Mouse (Mus musculus): ENCODE results near the gene Pnmt. TPM values are rescaled to one million over a fixed set of nuclear protein-coding genes. Genes with fewer than 3 reads are reported as not detected.

The Pnmt gene
- polyA plus RNA-seq, 1 experiment from 2014 or later = 0.57 TPM

- Histone ChIP-seq H3K4me1 (replicated peaks) (peaks cover 12% of the 10 kb centered on the region), H3K9me3 (replicated peaks) (no peaks in the 10 kb centered on the region), H3K4me2 (peak overlapping the region; percentile 85), H3K4me3 (peak overlapping the region; percentile 84), H3K9ac (peak overlapping the region; percentile 70), H3K27ac (peak overlapping the region; percentile 98), H3K36me3 (no peaks in the 10 kb centered on the region; the same call in 1 of the 2 replicates), H3K27me3 (no peaks in the 10 kb centered on the region)
- WGBS = 61% methylated on average over 3 of the region's 3 CpGs
- no peak for ATAC-seq (replicated peaks; ENCODE audit: insufficient number of reproducible peaks, insufficient read depth, low FRiP score, low read depth)
These were observed 14.6 kb downstream of the Pnmt start for GRCm38 (mm10) chr11:98400816-98401215.

- Histone ChIP-seq H3K9ac (no peak overlapping the region), H3K27me3 (no peaks in the 10 kb centered on the region), H3K4me2 (no peak overlapping the region), H3K9me3 (replicated peaks) (no peaks in the 10 kb centered on the region), H3K36me3 (no peaks in the 10 kb centered on the region), H3K4me1 (replicated peaks) (peaks cover 19% of the 10 kb centered on the region), H3K27ac (no peak overlapping the region), H3K4me3 (no peak overlapping the region)
- ATAC-seq (replicated peaks; ENCODE audit: insufficient number of reproducible peaks, insufficient read depth, low FRiP score, low read depth) = no peak
- 68% methylated on average over 6 of the region's 6 CpGs for WGBS
These were observed 20.4 kb downstream of the Pnmt start for GRCm38 (mm10) chr11:98406621-98407020.

GRCm38 (mm10) chr11:98408872-98409271 lies 22.6 kb downstream of the Pnmt start:
- Histone ChIP-seq H3K27me3 (no peaks in the 10 kb centered on the region), H3K4me1 (replicated peaks) (peaks cover 28% of the 10 kb centered on the region), H3K4me3 (no peak overlapping the region), H3K36me3 (no peaks in the 10 kb centered on the region), H3K27ac (peak overlapping the region; percentile 63), H3K4me2 (peak overlapping the region; percentile 47), H3K9me3 (replicated peaks) (no peaks in the 10 kb centered on the region), H3K9ac (peak overlapping the region; percentile 21; the same call in 1 of the 2 replicates)
- ATAC-seq (replicated peaks; ENCODE audit: insufficient number of reproducible peaks, insufficient read depth, low FRiP score, low read depth) = no peak
- 60% methylated on average over 8 of the region's 8 CpGs for WGBS

GRCm38 (mm10) chr11:98409341-98409822 lies 23.1 kb downstream of the Pnmt start:
- peaks cover 33% of the 10 kb centered on the region for H3K4me1 ChIP-seq (replicated peaks)
- H3K9me3 ChIP-seq (replicated peaks) = no peaks in the 10 kb centered on the region
- ATAC-seq (replicated peaks; ENCODE audit: insufficient number of reproducible peaks, insufficient read depth, low FRiP score, low read depth) = peak; percentile 34; the same call in 1 of the 2 replicates
- no peaks in the 10 kb centered on the region for H3K27me3 ChIP-seq
- H3K4me3 ChIP-seq = no peak overlapping the region
- H3K36me3 ChIP-seq = no peaks in the 10 kb centered on the region
- peak overlapping the region; percentile 47 for H3K4me2 ChIP-seq
- peak overlapping the region; percentile 21 for H3K9ac ChIP-seq
- H3K27ac ChIP-seq = peak overlapping the region; percentile 63
- 7% methylated on average over 10 of the region's 10 CpGs for WGBS

- H3K9ac ChIP-seq = peak within 1 kb of the TSS; percentile 99
- H3K4me1 ChIP-seq (replicated peaks) = peaks cover 59% of the 10 kb centered on the region
- H3K27ac ChIP-seq = peak within 1 kb of the TSS; percentile 98
- under 1% methylated on average over 49 of the region's 49 CpGs for WGBS
- no peaks in the 10 kb centered on the region for H3K9me3 ChIP-seq (replicated peaks)
- peak within 1 kb of the TSS; percentile 98 for H3K4me3 ChIP-seq
- H3K4me2 ChIP-seq = peak within 1 kb of the TSS; percentile 75
- no peaks in the 10 kb centered on the region for H3K27me3 ChIP-seq
- H3K36me3 ChIP-seq = no peaks in the 10 kb centered on the region
- peak; percentile 83 for ATAC-seq (replicated peaks; ENCODE audit: insufficient number of reproducible peaks, insufficient read depth, low FRiP score, low read depth)
These were observed 26.1 kb downstream of the Pnmt start, which contains the start of gene Erbb2 for GRCm38 (mm10) chr11:98412273-98412796. TSS of gene Erbb2 (plus strand) at chr11:98412470.

GRCm38 (mm10) chr11:98412797-98413301 lies 26.6 kb downstream of the Pnmt start:
- H3K4me3 ChIP-seq = peak overlapping the region; percentile 98
- H3K27ac ChIP-seq = peak overlapping the region; percentile 98
- peaks cover 62% of the 10 kb centered on the region for H3K4me1 ChIP-seq (replicated peaks)
- peak overlapping the region; percentile 99 for H3K9ac ChIP-seq
- H3K4me2 ChIP-seq = peak overlapping the region; percentile 75
- peak; percentile 50 for ATAC-seq (replicated peaks; ENCODE audit: insufficient number of reproducible peaks, insufficient read depth, low FRiP score, low read depth)
- H3K36me3 ChIP-seq = no peaks in the 10 kb centered on the region
- under 1% methylated on average over 40 of the region's 40 CpGs for WGBS
- H3K9me3 ChIP-seq (replicated peaks) = no peaks in the 10 kb centered on the region
- H3K27me3 ChIP-seq = no peaks in the 10 kb centered on the region

- H3K4me1 ChIP-seq (replicated peaks) = peaks cover 70% of the 10 kb centered on the region
These were observed 27.5 kb downstream of the Pnmt start for GRCm38 (mm10) chr11:98413731-98414130.

GRCm38 (mm10) chr11:98414162-98414561 lies 27.9 kb downstream of the Pnmt start:
- peak overlapping the region; percentile 98; the same call in 1 of the 2 replicates for H3K27ac ChIP-seq
- WGBS = 20% methylated on average over 2 of the region's 2 CpGs

More at GRCm38 (mm10) chr11:98413731-98414130, 27.5 kb downstream of the Pnmt start:
- Histone ChIP-seq H3K9ac (peak overlapping the region; percentile 99), H3K4me3 (peak overlapping the region; percentile 98), H3K27ac (peak overlapping the region; percentile 98), H3K27me3 (no peaks in the 10 kb centered on the region), H3K36me3 (no peaks in the 10 kb centered on the region), H3K9me3 (replicated peaks) (no peaks in the 10 kb centered on the region), H3K4me2 (peak overlapping the region; percentile 75)
- 13% methylated on average over 7 of the region's 7 CpGs for WGBS
- ATAC-seq (replicated peaks; ENCODE audit: insufficient number of reproducible peaks, insufficient read depth, low FRiP score, low read depth) = no peak

GRCm38 (mm10) chr11:98417074-98417473 lies 30.8 kb downstream of the Pnmt start:
- Histone ChIP-seq H3K9ac (no peak overlapping the region), H3K27me3 (no peaks in the 10 kb centered on the region), H3K4me2 (no peak overlapping the region), H3K36me3 (peaks cover 20% of the 10 kb centered on the region), H3K27ac (no peak overlapping the region), H3K9me3 (replicated peaks) (no peaks in the 10 kb centered on the region), H3K4me3 (no peak overlapping the region), H3K4me1 (replicated peaks) (peaks cover 63% of the 10 kb centered on the region)
- 75% methylated on average over 1 of the region's 1 CpGs for WGBS
- no peak for ATAC-seq (replicated peaks; ENCODE audit: insufficient number of reproducible peaks, insufficient read depth, low FRiP score, low read depth)

More at GRCm38 (mm10) chr11:98414162-98414561, 27.9 kb downstream of the Pnmt start:
- Histone ChIP-seq H3K4me2 (peak overlapping the region; percentile 75), H3K9me3 (replicated peaks) (no peaks in the 10 kb centered on the region), H3K9ac (peak overlapping the region; percentile 99; the same call in 1 of the 2 replicates), H3K36me3 (no peaks in the 10 kb centered on the region), H3K27me3 (no peaks in the 10 kb centered on the region), H3K4me1 (replicated peaks) (peaks cover 70% of the 10 kb centered on the region), H3K4me3 (peak overlapping the region; percentile 98)
- ATAC-seq (replicated peaks; ENCODE audit: insufficient number of reproducible peaks, insufficient read depth, low FRiP score, low read depth) = no peak

- Histone ChIP-seq H3K9me3 (replicated peaks) (no peaks in the 10 kb centered on the region), H3K9ac (no peak overlapping the region), H3K4me1 (replicated peaks) (peaks cover 62% of the 10 kb centered on the region), H3K4me2 (no peak overlapping the region), H3K27me3 (no peaks in the 10 kb centered on the region), H3K27ac (peak overlapping the region; percentile 51; the same call in 1 of the 2 replicates), H3K4me3 (no peak overlapping the region), H3K36me3 (peaks cover 32% of the 10 kb centered on the region)
- WGBS = 49% methylated on average over 6 of the region's 6 CpGs
- ATAC-seq (replicated peaks; ENCODE audit: insufficient number of reproducible peaks, insufficient read depth, low FRiP score, low read depth) = no peak
These were observed 32.0 kb downstream of the Pnmt start for GRCm38 (mm10) chr11:98418273-98418672.

GRCm38 (mm10) chr11:98418939-98419547 lies 32.8 kb downstream of the Pnmt start:
- ATAC-seq (replicated peaks; ENCODE audit: insufficient number of reproducible peaks, insufficient read depth, low FRiP score, low read depth) = no peak
- peaks cover 57% of the 10 kb centered on the region for H3K4me1 ChIP-seq (replicated peaks)
- no peak overlapping the region for H3K4me3 ChIP-seq

More at GRCm38 (mm10) chr11:98418939-98419547, 32.8 kb downstream of the Pnmt start:
- no peaks in the 10 kb centered on the region for H3K9me3 ChIP-seq (replicated peaks)
- H3K27ac ChIP-seq = peak overlapping the region; percentile 8
- H3K27me3 ChIP-seq = no peaks in the 10 kb centered on the region
- H3K36me3 ChIP-seq = peaks cover 40% of the 10 kb centered on the region
- H3K9ac ChIP-seq = no peak overlapping the region
- 72% methylated on average over 10 of the region's 10 CpGs for WGBS
- no peak overlapping the region for H3K4me2 ChIP-seq

Measured in heart, embryonic 15.5 days (tissue).